Mouse (Mus musculus) liver, embryonic 14.5 days (tissue): ENCODE results near the gene Nanp.

ENCODE experiments used
- CTCF ChIP-seq: IDR thresholded peaks from 2 replicates; pipeline ENCODE4 v1.5.1; 2016; ENCODE audit warnings: antibody characterized with exemption, low read depth, control low read depth
- EP300 ChIP-seq: IDR thresholded peaks from 2 replicates; pipeline ENCODE4 v1.6.1; 2016; ENCODE audit warnings: antibody characterized with exemption, low read depth

GRCm38 (mm10) chr2:151008517-151008932 lies 30.7 kb downstream of the Nanp start:
- TF ChIP-seq CTCF = no peak
- no peak for TF ChIP-seq EP300
